Mouse (Mus musculus) myocyte (in vitro differentiated cells): ENCODE measurements around the gene Rhbg. TPM values are rescaled to one million over a fixed set of nuclear protein-coding genes. Genes with fewer than 3 reads are reported as not detected.

ENCODE experiments used
- H3K27me3 ChIP-seq: one replicate; pipeline ENCODE4 v1.6.1; 2011; ENCODE audit not compliant: control insufficient read depth, insufficient read depth, insufficient read length
- H3K36me3 ChIP-seq: one replicate; pipeline ENCODE4 v1.6.1; 2011; ENCODE audit not compliant: control insufficient read depth, insufficient read depth
- H3K4me2 ChIP-seq: one replicate; pipeline ENCODE4 v1.6.1; 2011; ENCODE audit warnings: low read depth, control low read depth
- H3K4me3 ChIP-seq: one replicate; pipeline ENCODE4 v1.5.1; 2011; ENCODE audit warnings: mild to moderate bottlenecking, control low read depth, moderate library complexity
- H3K79me2 ChIP-seq: one replicate; pipeline ENCODE4 v1.6.1; 2011; ENCODE audit not compliant: control insufficient read depth, insufficient read depth
- H3ac ChIP-seq: one replicate; pipeline ENCODE4 v1.6.1; 2011; ENCODE audit not compliant: control insufficient read depth, insufficient read length
- CEBPB ChIP-seq: IDR thresholded peaks from 2 replicates; pipeline ENCODE4 v1.6.1; 2011; ENCODE audit warnings: mild to moderate bottlenecking, moderate library complexity; ENCODE audit not compliant: poor library complexity, insufficient read depth, severe bottlenecking
- E2F4 ChIP-seq: IDR thresholded peaks from one replicate; pipeline ENCODE4 v1.6.1; 2011; ENCODE audit warnings: mild to moderate bottlenecking, control low read depth, moderate library complexity; ENCODE audit not compliant: insufficient read depth
- MAX ChIP-seq: IDR thresholded peaks from one replicate; pipeline ENCODE4 v1.6.1; 2011; ENCODE audit warnings: low read depth, mild to moderate bottlenecking, control low read depth
- MYOD1 ChIP-seq, 3 experiments: IDR thresholded peaks; one replicate each; pipeline ENCODE4 v1.6.1; 2011; ENCODE audit warnings: control low read depth in 2 of 3, low read depth in 2 of 3, mild to moderate bottlenecking in 2 of 3, moderate library complexity in 1 of 3; ENCODE audit not compliant: insufficient read length in 2 of 3, control insufficient read depth in 1 of 3
- MYOG ChIP-seq, 3 experiments: IDR thresholded peaks; one replicate each; pipeline ENCODE4 v1.6.1; 2011; ENCODE audit warnings: control low read depth in 2 of 3, low read depth in 2 of 3, mild to moderate bottlenecking in 2 of 3; ENCODE audit not compliant: insufficient read length in 2 of 3, control insufficient read depth in 1 of 3, insufficient read depth in 1 of 3
- POLR2A ChIP-seq: IDR thresholded peaks from one replicate; pipeline ENCODE4 v1.6.1; 2011; ENCODE audit warnings: low read depth, mild to moderate bottlenecking, control low read depth, moderate library complexity; ENCODE audit not compliant: insufficient read length
- POLR2AphosphoS2 ChIP-seq: IDR thresholded peaks from one replicate; pipeline ENCODE4 v1.6.1; 2011; ENCODE audit warnings: low read depth, control low read depth; ENCODE audit not compliant: insufficient read length
- REST ChIP-seq: IDR thresholded peaks from one replicate; pipeline ENCODE4 v1.6.1; 2011; ENCODE audit warnings: mild to moderate bottlenecking, control low read depth, moderate library complexity; ENCODE audit not compliant: insufficient read depth, insufficient read length
- SRF ChIP-seq: IDR thresholded peaks from one replicate; pipeline ENCODE4 v1.6.1; 2011; ENCODE audit warnings: low read depth; ENCODE audit not compliant: control insufficient read depth, insufficient read length
- TCF12 ChIP-seq: IDR thresholded peaks from one replicate; pipeline ENCODE4 v1.6.1; 2011; ENCODE audit warnings: mild to moderate bottlenecking, control low read depth; ENCODE audit not compliant: poor library complexity, insufficient read depth, severe bottlenecking
- TCF3 ChIP-seq: IDR thresholded peaks from one replicate; pipeline ENCODE4 v1.6.1; 2011; ENCODE audit warnings: low read depth, control low read depth; ENCODE audit not compliant: insufficient read length
- USF1 ChIP-seq: IDR thresholded peaks from one replicate; pipeline ENCODE4 v1.6.1; 2011; ENCODE audit warnings: low read depth, mild to moderate bottlenecking, control low read depth, moderate library complexity
- polyA plus RNA-seq: library from polyadenylated mRNA; unstranded; fragments of >200 nt; fragmentation: generic; extraction: Trizol; gene quantifications from one replicate; pipeline ENCODE4 v1.2.1, GENCODE M21; 2012; ENCODE audit warnings: missing spikeins

Rhbg gene
- polyA plus RNA-seq, 1 experiment: not detected

DNA sequence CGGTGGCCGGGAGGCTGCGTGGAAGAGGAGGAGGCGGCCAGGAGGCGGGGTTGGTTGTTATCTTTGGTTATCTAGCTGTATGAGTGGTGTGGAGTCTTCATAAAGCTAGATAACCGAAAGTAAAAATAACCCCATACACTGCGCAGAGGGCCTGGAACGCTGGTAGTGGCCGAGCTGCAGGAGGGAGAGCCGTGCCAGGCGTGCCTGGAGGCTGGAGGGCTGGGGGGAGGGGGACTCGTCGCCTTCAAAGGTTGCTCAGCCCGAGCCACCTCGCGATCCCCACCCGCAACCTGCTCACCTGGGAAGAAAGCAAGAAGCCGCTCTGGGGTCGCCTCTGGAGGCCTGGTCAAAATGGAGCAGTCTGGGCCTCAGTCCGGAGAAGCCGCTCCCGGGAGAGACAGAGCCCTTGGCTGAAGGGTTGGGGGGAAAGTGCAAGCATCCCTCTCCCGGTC is 38.9 kb downstream of the Rhbg start:
- TF ChIP-seq E2F4: no peak
- TF ChIP-seq TCF3: no peak
- TF ChIP-seq MAX: no peak
- no peak for TF ChIP-seq POLR2AphosphoS2
- TF ChIP-seq MYOG (IDR thresholded peaks at IDR 0.05; ENCODE audit: control insufficient read depth in 1 of 3, insufficient read depth in 1 of 3, insufficient read length in 2 of 3, low read depth in 2 of 3): no peak
- no peak for TF ChIP-seq POLR2A
- TF ChIP-seq SRF: no peak
- no peak for TF ChIP-seq USF1
- no peak for TF ChIP-seq CEBPB
- TF ChIP-seq MYOD1 (IDR thresholded peaks at IDR 0.05; ENCODE audit: control insufficient read depth in 1 of 3, insufficient read length in 2 of 3, low read depth in 2 of 3): no peak
- TF ChIP-seq TCF12: no peak
- no peak for TF ChIP-seq REST
- Histone ChIP-seq H3K36me3 (no peaks in the 10 kb centered on the region), H3K4me3 (no peak overlapping the region), H3ac (no peak overlapping the region), H3K79me2 (no peaks in the 10 kb centered on the region), H3K4me2 (no peak overlapping the region), H3K27me3 (peaks cover 51% of the 10 kb centered on the region)

DNA sequence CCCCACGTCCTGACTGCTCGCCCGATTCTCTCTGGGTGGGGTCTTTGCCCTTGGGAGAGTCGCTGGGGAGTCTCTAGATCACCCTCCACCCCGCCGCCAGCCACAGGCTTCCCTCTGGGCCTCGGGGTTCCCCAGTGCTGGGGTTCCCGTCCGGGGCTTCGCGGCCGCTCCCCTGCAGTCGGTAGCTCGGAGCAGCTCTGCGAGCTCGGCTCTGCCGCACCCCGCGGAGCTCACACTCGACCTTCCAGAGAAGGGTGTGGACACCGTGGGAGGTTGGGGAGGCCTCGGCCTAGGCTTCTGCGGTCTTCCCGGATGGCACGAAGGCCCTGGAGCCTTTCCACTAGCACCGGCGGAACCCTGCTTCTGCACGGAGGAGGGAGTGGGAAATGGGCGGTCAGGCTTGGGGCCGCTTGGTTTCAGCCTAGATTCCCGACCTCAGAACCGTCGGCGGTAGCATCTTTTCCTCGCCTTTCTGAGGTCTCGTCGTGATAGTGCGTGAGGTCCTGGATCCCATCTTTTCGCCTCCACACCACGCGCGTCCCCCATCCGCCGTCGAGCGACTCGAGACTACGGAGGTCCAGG is 39.4 kb downstream of the Rhbg start:
- TF ChIP-seq POLR2A (no peak), MAX (no peak), POLR2AphosphoS2 (no peak), CEBPB (no peak), SRF (no peak), REST (no peak), E2F4 (no peak)
- Histone ChIP-seq H3ac (no peak overlapping the region), H3K4me3 (no peak overlapping the region), H3K4me2 (no peak overlapping the region), H3K36me3 (no peaks in the 10 kb centered on the region), H3K79me2 (no peaks in the 10 kb centered on the region), H3K27me3 (peaks cover 49% of the 10 kb centered on the region)

DNA sequence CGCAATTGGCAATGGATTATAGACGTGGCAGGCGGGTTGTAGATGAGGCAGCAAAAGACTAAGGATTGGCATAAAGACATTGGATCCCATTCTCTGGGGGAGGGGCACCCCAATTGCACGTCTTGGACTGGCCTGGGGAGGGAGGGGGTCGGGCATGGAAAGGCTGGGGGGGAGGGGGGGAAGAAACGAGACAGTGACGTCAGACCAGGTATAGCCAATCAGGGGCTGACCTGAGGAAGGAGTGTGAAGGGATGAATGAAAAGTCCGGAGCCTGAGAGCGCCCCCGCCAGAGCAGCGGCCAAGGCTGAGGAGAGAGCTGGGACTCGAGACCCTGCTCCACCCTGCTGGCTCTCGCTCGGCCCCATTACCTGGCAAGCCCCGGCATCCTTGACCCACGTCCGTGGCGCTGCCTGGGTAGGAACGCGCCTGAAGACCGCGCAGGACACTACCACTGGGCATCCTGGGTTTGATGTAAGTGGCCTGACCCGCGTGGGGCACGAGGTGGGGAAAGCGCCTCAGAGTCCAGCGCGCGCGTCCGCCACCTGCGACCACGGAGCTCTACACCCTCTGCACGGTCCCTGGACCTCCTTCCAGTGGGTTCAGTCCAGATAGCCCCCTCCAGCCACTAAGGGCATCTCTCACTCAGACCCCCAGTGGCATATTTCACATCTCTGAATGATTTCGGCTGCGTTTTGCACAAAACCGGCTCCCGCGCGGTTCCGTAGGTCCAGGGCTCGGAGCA is 40.1 kb downstream of the Rhbg start:
- TF ChIP-seq MAX (no peak), MYOG (IDR thresholded peaks at IDR 0.05; ENCODE audit: control insufficient read depth in 1 of 3, insufficient read depth in 1 of 3, insufficient read length in 2 of 3, low read depth in 2 of 3) (no peak), E2F4 (no peak), TCF12 (no peak)
- no peak overlapping the region for H3ac ChIP-seq
- no peak overlapping the region for H3K4me3 ChIP-seq
- no peak overlapping the region for H3K4me2 ChIP-seq
- H3K27me3 ChIP-seq: peaks cover 43% of the 10 kb centered on the region
- H3K79me2 ChIP-seq: no peaks in the 10 kb centered on the region
- no peaks in the 10 kb centered on the region for H3K36me3 ChIP-seq

DNA sequence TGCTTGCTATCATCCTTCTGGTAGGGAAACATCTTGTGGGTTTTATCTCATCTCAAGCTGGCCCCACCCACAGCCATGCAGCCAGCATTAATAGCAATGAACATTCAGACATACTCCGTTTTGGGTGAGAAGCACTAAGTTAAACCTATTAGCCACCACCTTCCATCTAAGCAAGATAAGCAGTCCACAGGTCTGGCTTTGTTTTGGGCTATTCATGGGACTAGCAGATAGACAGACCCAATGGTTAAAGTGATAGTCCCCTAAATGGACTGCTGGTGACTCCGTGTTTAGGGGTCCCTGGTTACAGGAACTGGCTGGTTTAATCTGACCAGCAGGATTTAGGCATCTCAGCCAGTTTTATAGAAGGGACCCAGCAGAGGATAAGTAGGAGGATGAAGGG is 41.5 kb downstream of the Rhbg start:
- no peak overlapping the region for H3K4me3 ChIP-seq
- H3K79me2 ChIP-seq: no peaks in the 10 kb centered on the region
- no peak for TF ChIP-seq CEBPB
- no peaks in the 10 kb centered on the region for H3K36me3 ChIP-seq
- no peak overlapping the region for H3ac ChIP-seq
- no peak overlapping the region for H3K4me2 ChIP-seq
- peaks cover 37% of the 10 kb centered on the region for H3K27me3 ChIP-seq

DNA sequence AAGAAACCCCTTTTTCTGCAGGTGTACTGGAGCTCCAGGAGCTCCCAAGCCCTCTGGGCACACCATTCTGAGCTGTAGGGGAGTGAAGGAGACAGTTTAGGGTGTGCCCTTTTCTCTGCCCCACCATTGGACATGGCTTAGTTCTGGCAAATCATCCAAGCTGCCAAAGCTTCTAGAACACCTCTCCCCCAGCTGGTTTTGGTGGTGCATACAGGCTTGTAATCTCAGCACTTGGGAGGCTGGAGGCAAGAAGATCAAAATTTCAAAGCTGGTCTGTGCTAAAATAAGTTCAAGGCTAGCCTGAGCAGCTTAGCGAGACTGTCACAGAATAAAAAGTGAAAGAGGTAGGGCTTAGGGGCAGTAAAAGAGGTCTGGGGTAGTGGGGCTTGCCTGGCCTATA is 42.2 kb downstream of the Rhbg start:
- H3ac ChIP-seq: no peak overlapping the region
- TF ChIP-seq MAX (no peak), E2F4 (no peak)
- H3K36me3 ChIP-seq: no peaks in the 10 kb centered on the region
- no peaks in the 10 kb centered on the region for H3K79me2 ChIP-seq
- H3K4me3 ChIP-seq: no peak overlapping the region
- peaks cover 37% of the 10 kb centered on the region for H3K27me3 ChIP-seq
- no peak overlapping the region for H3K4me2 ChIP-seq

DNA sequence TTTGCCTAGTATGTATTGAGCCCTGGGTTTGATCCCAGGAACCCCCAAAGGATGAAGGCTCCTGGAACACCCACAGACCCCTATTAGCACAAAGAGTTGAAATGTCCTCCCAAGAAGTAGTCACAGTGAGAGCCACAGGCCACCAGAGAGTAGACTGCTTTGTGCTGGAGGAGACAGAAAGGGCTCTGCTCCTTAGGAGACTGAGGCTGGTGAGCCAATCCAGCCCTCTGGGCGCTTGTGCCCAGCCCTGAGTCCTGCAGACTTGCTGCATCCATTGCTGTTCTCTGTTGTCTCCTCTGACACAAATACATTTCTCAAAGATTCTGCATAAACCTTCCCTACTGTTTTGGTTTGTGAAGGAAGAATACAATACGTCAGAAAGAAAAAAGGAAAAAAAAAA is 43.6 kb downstream of the Rhbg start:
- Histone ChIP-seq H3K4me3 (no peak overlapping the region), H3K4me2 (no peak overlapping the region), H3ac (no peak overlapping the region), H3K79me2 (no peaks in the 10 kb centered on the region), H3K27me3 (peaks cover 49% of the 10 kb centered on the region), H3K36me3 (no peaks in the 10 kb centered on the region)
- TF ChIP-seq USF1 (no peak), TCF12 (no peak), REST (no peak), CEBPB (no peak), MYOG (IDR thresholded peaks at IDR 0.05; ENCODE audit: control insufficient read depth in 1 of 3, insufficient read depth in 1 of 3, insufficient read length in 2 of 3, low read depth in 2 of 3) (no peak), TCF3 (no peak), MAX (no peak), SRF (no peak), POLR2A (no peak), MYOD1 (IDR thresholded peaks at IDR 0.05; ENCODE audit: control insufficient read depth in 1 of 3, insufficient read length in 2 of 3, low read depth in 2 of 3) (no peak), POLR2AphosphoS2 (no peak), E2F4 (no peak)
